Mouse (Mus musculus) heart, adult 2 months (tissue): ENCODE measurements around the gene Thbs2. TPM values are rescaled to one million over a fixed set of nuclear protein-coding genes. Genes with fewer than 3 reads are reported as not detected.

Experiments used
- DNase-seq, 2 experiments: peaks; one replicate each; pipeline ENCODE4 v3.0.0; 2021
- H3K27ac ChIP-seq: fragments of 200-600 bp; 2 replicates; pipeline ENCODE4 v1.8.1; 2022
- H3K27me3 ChIP-seq: fragments of 200-500 bp; 2 replicates; pipeline ENCODE4 v1.6.1; 2012; ENCODE audit warnings: mild to moderate bottlenecking, low read length, inconsistent platforms, mixed read lengths; ENCODE audit not compliant: control insufficient read depth, insufficient read depth
- H3K36me3 ChIP-seq: fragments of 200-500 bp; 2 replicates; pipeline ENCODE4 v1.6.1; 2012; ENCODE audit warnings: low read length, inconsistent platforms; ENCODE audit not compliant: control insufficient read depth, insufficient read depth
- H3K4me1 ChIP-seq: fragments of 200-500 bp; 2 replicates; pipeline ENCODE4 v1.6.1; 2011; ENCODE audit warnings: low read length; ENCODE audit not compliant: control insufficient read depth, insufficient read depth
- H3K4me3 ChIP-seq: fragments of 200-600 bp; 2 replicates; pipeline ENCODE4 v1.8.1; 2022
- H3K79me2 ChIP-seq: fragments of 200-500 bp; replicated peaks from 2 replicates; pipeline ENCODE4 v1.6.1; 2012; ENCODE audit warnings: mild to moderate bottlenecking, inconsistent platforms, low read length, moderate library complexity, mixed read lengths; ENCODE audit not compliant: control insufficient read depth, insufficient read depth
- H3K9ac ChIP-seq: fragments of 200-500 bp; 2 replicates; pipeline ENCODE4 v1.6.1; 2012; ENCODE audit warnings: low read depth, mild to moderate bottlenecking, control low read depth, inconsistent platforms, low read length, mixed read lengths
- CTCF ChIP-seq: fragments of 200-600 bp; IDR thresholded peaks from 2 replicates; pipeline ENCODE4 v1.8.1; 2022; ENCODE audit warnings: antibody characterized with exemption, mild to moderate bottlenecking, moderate library complexity
- EP300 ChIP-seq: fragments of 200-500 bp; IDR thresholded peaks from 2 replicates; pipeline ENCODE4 v1.6.1; 2011; ENCODE audit warnings: low read depth, low read length, control low read depth; ENCODE audit not compliant: insufficient read depth
- POLR2A ChIP-seq: fragments of 200-500 bp; IDR thresholded peaks from 2 replicates; pipeline ENCODE4 v1.6.1; 2011; ENCODE audit warnings: mild to moderate bottlenecking, low read depth, low read length, control low read depth; ENCODE audit not compliant: insufficient read depth
- WGBS: fragments of 180-500 bp; shearing (Covaris S2); methylation state at CpG from one replicate; pipeline ENCODE4 v1.1.7; 2018; 5-methylcytosine and 5-hydroxymethylcytosine counted together
- intact Hi-C: fragments of 180-260 bp; cut with DNase I; formaldehyde crosslinking; loops from one replicate; pipeline ENCODE4 v1.15.1; 2025
- polyA plus RNA-seq: library from polyadenylated mRNA; depleted of rRNA; stranded (reverse); fragments of >200 nt; gene quantifications from 2 replicates; pipeline ENCODE4 v1.2.3, GENCODE M21; 2012
- total RNA-seq, 2 experiments: library from RNA; stranded (reverse); gene quantifications; 2 replicates each; pipeline ENCODE4 v1.2.3; 2021

Thbs2 gene
- total and polyA plus RNA-seq, 3 experiments, result 10.8 to 21.0 (median 12.2) TPM

- DNase-seq, result no peak
- 54% methylated on average over 4 of the region's 4 CpGs for whole genome bisulfite sequencing
- H3K4me3 ChIP-seq, result no peak overlapping the region
- H3K9ac ChIP-seq, result no peak overlapping the region
- H3K27me3 ChIP-seq, result no peaks in the 10 kb centered on the region
- TF ChIP-seq CTCF, result no peak
- intact Hi-C loops, result no loop called here
- H3K36me3 ChIP-seq, result no peaks in the 10 kb centered on the region
- no peaks in the 10 kb centered on the region for H3K79me2 ChIP-seq
- no peak overlapping the region for H3K27ac ChIP-seq
- H3K4me1 ChIP-seq, result no peaks in the 10 kb centered on the region
Measured at GRCm38 (mm10) chr17:14647996-14648640, 45.9 kb downstream of the Thbs2 start.

GRCm38 (mm10) chr17:14643996-14644395, 50.0 kb downstream of the Thbs2 start:
- TF ChIP-seq POLR2A, result no peak
- no peak for TF ChIP-seq EP300
- TF ChIP-seq CTCF, result no peak
- Histone ChIP-seq H3K27ac (no peak overlapping the region), H3K4me3 (no peak overlapping the region), H3K79me2 (no peaks in the 10 kb centered on the region), H3K36me3 (no peaks in the 10 kb centered on the region), H3K27me3 (no peaks in the 10 kb centered on the region), H3K4me1 (peaks cover 4% of the 10 kb centered on the region), H3K9ac (no peak overlapping the region)
- DNase-seq, result no peak
- intact Hi-C loops, result no loop called here
- 53% methylated on average over 3 of the region's 3 CpGs for WGBS

GRCm38 (mm10) chr17:14640351-14641115, 53.5 kb downstream of the Thbs2 start:
- H3K27ac ChIP-seq, result peak overlapping the region; percentile 10; the same call in 1 of the 2 replicates
- H3K4me3 ChIP-seq, result no peak overlapping the region; the same call in 1 of the 2 replicates
- no peaks in the 10 kb centered on the region for H3K36me3 ChIP-seq
- TF ChIP-seq POLR2A, result no peak
- TF ChIP-seq EP300, result no peak
- no peak for TF ChIP-seq CTCF
- no peak overlapping the region for H3K9ac ChIP-seq
- H3K79me2 ChIP-seq, result no peaks in the 10 kb centered on the region
- H3K4me1 ChIP-seq, result peaks cover 4% of the 10 kb centered on the region
- intact Hi-C loops, result no loop called here
- 44% methylated on average over 15 of the region's 15 CpGs for WGBS
- DNase-seq, result peak; percentile 63 to 65
- H3K27me3 ChIP-seq, result no peaks in the 10 kb centered on the region

- Histone ChIP-seq H3K27me3 (no peaks in the 10 kb centered on the region), H3K4me1 (peaks cover 2% of the 10 kb centered on the region; the same call in 1 of the 2 replicates), H3K79me2 (no peaks in the 10 kb centered on the region), H3K4me3 (no peak overlapping the region), H3K27ac (no peak overlapping the region), H3K9ac (no peak overlapping the region), H3K36me3 (no peaks in the 10 kb centered on the region)
- no peak for DNase-seq
- intact Hi-C loops, result no loop called here
- 87% methylated on average over 8 of the region's 8 CpGs for WGBS
- TF ChIP-seq POLR2A (no peak), CTCF (no peak), EP300 (no peak)
Measured at GRCm38 (mm10) chr17:14635546-14636323, 58.3 kb downstream of the Thbs2 start.

GRCm38 (mm10) chr17:14628901-14629300, 65.1 kb downstream of the Thbs2 start:
- DNase-seq, result no peak
- H3K27ac ChIP-seq, result no peak overlapping the region
- H3K79me2 ChIP-seq, result no peaks in the 10 kb centered on the region
- TF ChIP-seq EP300, result no peak
- no peak for TF ChIP-seq CTCF
- TF ChIP-seq POLR2A, result no peak
- no peak overlapping the region for H3K4me3 ChIP-seq
- H3K4me1 ChIP-seq, result no peaks in the 10 kb centered on the region
- intact Hi-C loops, result no loop called here
- no peaks in the 10 kb centered on the region for H3K27me3 ChIP-seq
- H3K36me3 ChIP-seq, result no peaks in the 10 kb centered on the region
- 54% methylated on average over 4 of the region's 4 CpGs for WGBS
- H3K9ac ChIP-seq, result no peak overlapping the region
